Mouse (Mus musculus): ENCODE results near the gene Adh1. TPM values are rescaled to one million over a fixed set of nuclear protein-coding genes. Genes with fewer than 3 reads are reported as not detected.

Gene Adh1
- total RNA-seq, 2 experiments from 2014 or later = 37.4 to 44.9 TPM

GRCm38 (mm10) chr3:138333910-138334309 is 73.1 kb downstream of the Adh1 start:
- intact Hi-C loops (cut with DNase I) = no loop called here
- DNase-seq = no peak

- intact Hi-C loops (cut with DNase I) = no loop called here
- DNase-seq = no peak
These were observed 73.5 kb downstream of the Adh1 start for GRCm38 (mm10) chr3:138334320-138334719.

GRCm38 (mm10) chr3:138335566-138335965 is 74.8 kb downstream of the Adh1 start:
- DNase-seq = no peak
- intact Hi-C loops (cut with DNase I) = no loop called here

DNA sequence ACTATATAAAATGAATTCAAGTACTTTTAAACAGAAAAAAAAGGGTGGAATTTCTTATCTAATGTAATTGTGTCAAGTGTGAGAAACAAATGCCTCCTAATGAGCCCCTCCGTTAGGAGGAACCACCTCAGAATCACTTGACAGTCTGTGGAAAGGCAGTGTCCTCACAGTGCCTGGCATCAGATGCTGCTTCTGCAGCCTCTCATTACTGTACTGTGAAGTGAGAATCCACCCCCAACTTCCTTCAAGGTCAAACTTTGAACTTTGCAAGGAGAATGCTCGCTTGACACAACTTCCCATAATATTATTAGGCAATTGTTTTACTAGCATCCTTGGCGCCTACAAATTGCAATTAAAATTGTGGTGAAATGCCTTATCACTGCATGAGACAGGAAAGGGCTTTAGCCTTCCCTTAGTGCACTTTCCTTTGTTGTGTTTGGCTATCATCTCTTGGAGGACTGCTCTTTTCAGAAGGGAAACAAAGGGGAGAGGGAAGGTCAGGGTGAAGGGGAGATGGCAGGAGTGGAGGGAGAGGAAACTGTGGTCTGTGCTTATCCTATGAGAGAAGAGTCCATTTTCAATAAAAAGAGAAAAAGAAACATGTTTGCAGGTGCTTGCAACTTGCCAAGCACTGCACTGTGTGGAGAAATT is 75.4 kb downstream of the Adh1 start:
- DNase-seq = no peak
- intact Hi-C loops (cut with DNase I) = no loop called here

Other genes starting within 250 kb of the Adh1 start
- 100 to 1,000 TPM; 112 to 114 TPM for gene 1110002E22Rik, start 195.9 kb upstream of the Adh1 start, total RNA-seq (2021)
- 1 to 10 TPM; 1.3 to 1.9 TPM for gene Gm5105, start 193.6 kb upstream of the Adh1 start, total RNA-seq (2021)
- gene Trmt10a, start 117.5 kb upstream of the Adh1 start, total RNA-seq (2021) = 1 to 10 TPM; 1.9 to 2.1 TPM
- gene Mttp, start 116.0 kb upstream of the Adh1 start, total RNA-seq (2021) = 1 to 10 TPM; 1.2 to 1.5 TPM
- not detected for gene 4930579F01Rik, start 67.2 kb upstream of the Adh1 start, total RNA-seq (2021)
- under 1 TPM; 0.27 to 0.46 TPM for gene Adh7, start 43.2 kb upstream of the Adh1 start, total RNA-seq (2021)
- gene Adh6a, start 52.3 kb downstream of the Adh1 start, total RNA-seq (2021) = not detected
- gene Adh6b, start 80.8 kb downstream of the Adh1 start, total RNA-seq (2021) = not detected
- not detected for gene Adh4, start 154.5 kb downstream of the Adh1 start, total RNA-seq (2021)
- gene Adh5, start 182.1 kb downstream of the Adh1 start, total RNA-seq (2021) = 10 to 100 TPM; 49.0 to 60.3 TPM
- 10 to 100 TPM; 43.6 to 44.5 TPM for gene Metap1, start 228.5 kb downstream of the Adh1 start, total RNA-seq (2021)

Measured in gastrocnemius, postnatal 36 days (tissue).